Mouse (Mus musculus) bone marrow macrophage, adult 2 months (primary cell): Measurements from ENCODE around the gene Carmil3.

Experiments
- CTCF ChIP-seq: IDR thresholded peaks from 2 replicates; pipeline ENCODE4 v1.5.1; 2012; ENCODE audit warnings: low read depth, mild to moderate bottlenecking, low read length, moderate library complexity
- POLR2A ChIP-seq: IDR thresholded peaks from 2 replicates; pipeline ENCODE4 v1.6.1; 2012; ENCODE audit warnings: mild to moderate bottlenecking, low read depth, low read length, borderline replicate concordance

DNA sequence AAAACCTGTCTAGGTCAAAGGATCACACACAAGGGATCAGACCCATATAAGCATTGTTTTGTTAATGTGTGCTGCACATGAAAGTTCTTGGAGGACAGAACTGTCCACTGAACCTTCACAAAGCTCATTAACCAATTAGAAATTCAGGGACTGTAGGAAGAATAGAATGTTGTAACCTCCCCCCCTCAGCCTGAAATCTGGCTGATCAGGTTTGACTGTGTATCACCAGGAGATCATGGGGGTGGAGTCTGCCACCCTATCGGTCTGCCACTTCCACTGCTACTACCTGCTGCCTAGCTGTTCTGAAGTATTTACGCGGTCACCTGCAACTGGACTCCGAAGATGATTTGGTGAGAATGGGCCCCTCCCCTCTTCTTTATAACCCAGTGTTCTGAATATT, 30.7 kb upstream of the Carmil3 start:
- TF ChIP-seq CTCF = no peak
- no peak for TF ChIP-seq POLR2A
